Mouse (Mus musculus): ENCODE measurements around the gene Irs1.

The Irs1 gene

DNA sequence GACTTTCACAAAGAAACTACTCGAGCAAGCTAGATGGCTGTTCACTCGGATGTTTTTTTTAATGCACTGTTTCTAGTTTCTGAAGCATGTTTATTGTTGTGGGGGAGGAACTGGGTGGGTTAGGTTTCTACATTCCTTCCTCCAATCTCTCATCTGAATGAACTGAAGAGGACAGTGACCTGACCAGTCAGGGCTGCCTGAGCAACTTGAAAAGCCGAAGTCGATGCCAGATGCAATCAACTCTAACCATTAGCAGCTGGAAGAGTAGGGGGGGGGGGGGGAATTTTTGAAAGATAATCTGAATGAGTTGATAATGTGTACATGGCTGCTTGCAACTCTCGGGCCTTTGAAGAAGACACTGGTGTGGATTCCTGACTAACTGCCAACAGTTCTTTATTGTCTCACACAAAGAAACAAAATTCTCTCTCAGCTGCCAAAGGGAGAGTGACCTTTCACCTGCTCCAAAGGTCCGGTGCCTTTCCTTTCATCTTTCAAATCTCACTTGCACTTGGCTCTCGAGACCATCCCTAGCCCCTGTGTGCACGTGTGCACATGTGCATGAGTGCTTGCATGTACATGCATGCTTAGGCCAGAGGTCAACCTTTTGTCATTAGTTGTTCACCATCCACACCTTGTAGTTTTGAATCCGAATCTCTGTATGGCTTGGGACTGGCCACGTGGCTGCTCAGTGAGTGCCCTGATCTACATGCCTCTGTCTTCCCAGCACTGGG is 43.8 kb downstream of the Irs1 start:
- DNase-seq = no peak

DNA sequence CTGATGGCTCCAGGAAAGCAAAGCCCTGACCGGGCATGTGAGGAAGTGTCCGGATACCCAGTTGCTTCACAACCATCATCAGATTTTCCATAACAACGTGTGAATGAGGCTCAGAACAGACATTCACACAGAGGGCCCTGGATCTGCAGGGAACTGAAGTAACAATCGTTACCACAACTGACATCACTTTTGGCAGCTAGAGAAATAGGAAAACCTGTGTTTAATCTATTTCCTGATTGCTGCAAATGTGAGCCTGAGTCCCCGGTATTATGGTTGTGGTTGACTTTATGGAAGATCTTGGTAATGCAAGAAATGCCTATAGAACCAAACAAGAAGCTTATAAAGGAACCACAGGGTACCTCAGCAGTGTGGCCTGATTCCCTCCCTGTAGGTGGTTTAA is 46.2 kb downstream of the Irs1 start:
- no peak for DNase-seq

DNA sequence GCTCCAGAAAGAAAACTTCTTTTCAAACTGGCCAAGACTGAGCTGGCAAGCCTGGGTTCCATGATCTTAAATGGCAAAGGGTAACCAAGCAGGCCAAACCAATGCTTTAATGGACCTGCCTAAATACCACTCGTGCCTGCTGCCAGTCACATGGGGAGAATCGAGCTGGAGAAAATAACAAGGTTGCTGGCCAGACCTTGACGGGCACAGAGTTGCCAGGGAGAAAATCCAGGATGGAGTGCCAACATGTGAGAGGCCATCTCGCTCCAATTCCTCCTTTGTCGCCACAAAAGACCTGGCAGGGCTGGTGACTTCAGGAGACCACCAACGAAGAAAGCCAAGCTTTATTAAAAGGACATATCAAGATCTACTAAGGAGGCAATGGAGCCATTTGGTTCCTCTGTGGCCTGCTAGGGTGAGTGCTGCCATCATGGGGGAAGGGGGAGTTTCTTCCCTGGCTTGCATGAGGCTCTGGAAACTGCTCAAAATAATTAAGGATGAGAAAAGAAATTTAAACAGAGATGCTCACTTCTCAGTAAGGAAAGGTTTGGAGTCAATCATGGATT is 47.9 kb downstream of the Irs1 start:
- DNase-seq = no peak

DNA sequence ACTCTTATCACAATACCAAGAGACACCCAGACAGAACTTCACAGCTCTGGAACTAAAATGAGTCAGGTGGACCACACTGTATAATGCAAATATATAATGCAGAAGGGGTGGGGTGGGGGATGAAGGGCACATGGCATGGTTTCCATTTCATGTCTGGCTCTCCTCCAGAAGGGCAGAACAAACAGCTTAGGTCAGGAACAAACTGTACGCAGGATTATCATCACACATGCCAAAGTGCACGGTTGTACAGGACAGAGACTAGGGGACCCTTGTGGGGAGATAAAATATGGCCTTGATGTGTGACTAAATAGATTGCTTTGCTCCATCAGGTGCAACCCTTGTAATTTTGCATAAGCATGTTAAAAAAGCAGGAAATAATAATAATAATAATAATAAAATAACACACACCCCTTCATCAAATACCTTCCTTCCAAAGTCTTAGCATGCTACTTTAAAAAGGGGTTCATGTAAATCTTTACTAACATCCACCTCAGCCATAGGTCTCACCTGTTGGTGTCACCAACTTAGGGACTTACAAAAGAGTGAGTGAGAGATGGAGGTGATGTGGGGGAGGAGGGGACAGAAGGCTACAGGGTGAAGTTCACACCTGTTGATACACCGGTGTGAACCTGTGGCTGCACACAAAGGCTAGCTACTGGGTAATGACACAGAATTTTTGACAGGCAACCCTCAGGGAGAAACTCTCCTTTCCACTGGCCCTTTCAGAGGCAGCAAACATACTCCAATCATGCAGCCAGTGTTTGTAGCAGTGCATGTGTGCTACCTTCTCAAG is 51.6 kb downstream of the Irs1 start:
- no peak for DNase-seq

DNA sequence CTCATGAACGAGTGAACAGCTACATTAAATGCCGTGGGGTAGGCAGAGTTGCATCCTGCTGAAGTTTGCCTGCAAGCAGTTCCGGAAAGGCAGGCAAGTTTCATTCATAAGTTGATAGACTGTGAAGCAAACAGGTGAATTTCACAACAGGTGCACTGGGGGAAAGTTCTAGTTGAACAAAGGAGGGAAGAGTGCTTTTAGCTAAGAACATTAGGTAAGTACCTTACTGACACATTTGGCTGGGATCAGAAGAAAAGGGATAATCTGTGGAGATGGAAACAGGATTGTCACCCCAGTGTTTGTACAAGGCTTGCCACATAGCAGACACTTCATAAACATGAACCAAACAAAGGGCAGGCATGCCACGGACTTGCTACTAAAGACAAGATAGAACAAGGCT is 53.0 kb downstream of the Irs1 start:
- DNase-seq = no peak

DNA sequence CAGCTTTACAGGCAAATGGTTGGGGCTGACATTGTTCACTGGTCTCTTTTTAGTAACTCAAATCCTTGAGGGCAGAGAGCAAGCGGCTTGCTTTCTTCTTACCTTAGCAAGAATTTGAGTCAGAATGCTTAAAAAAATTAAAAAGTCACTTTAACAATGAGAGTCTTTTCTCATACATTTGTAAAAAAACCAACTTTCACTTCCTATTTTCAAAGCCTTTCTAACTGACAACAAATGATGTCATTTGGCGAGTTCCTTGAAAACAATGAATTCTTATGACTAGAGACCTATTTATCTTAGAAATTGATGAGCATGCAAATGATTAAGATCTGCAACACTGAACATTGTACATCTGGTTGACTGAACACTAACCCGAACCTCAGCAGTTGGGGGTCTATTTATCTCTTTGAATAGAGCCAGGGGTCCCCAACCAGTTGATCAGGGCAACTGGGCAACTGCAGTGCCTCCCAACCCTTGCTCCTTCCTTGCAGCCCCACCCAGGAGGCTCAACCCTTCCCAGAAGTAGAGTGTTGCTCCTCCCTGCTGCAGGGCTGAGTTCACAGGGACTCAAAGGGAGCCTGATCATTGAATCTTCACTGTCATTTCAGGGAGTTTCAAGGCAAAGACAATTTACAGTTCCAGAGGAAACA is 55.6 kb downstream of the Irs1 start:
- no peak for DNase-seq

DNA sequence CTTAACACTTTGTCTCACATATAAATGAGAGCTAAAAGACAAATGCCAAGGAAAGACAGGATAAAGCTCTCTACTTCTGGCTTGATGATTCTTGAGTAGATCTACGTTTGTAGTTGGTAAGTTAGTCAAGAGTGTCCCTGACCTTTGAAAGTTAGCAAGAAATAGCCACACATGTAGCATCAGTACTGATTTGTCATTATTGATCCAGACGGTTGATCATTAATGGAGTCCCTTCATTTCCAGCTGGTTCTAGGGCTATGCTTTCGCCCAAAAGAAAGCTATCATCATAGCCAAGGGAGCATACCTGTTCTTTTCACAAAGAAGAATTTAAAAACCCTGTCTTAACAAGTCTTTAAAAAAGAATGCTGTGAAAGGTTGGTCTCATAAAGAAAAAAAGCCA is 56.6 kb downstream of the Irs1 start:
- no peak for DNase-seq

DNA sequence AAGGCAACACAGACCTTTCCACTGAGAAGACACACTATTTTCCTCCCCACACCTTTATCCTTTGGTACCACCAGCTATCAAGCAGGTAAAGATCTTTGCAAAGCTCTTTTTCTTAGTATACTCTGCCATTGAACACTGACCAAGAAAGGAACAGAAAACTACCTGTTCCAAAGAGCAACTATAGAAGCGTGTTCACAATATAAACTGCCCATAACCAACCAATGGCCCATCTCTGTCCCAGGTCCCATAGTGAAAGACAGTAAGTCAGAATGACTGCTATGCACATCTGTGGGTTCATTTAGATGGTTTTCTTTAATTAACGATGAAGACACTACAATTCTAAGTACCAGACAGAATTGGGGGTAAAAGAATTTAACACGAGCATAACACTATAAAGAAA is 58.4 kb downstream of the Irs1 start, which contains the start of gene Gm9747:
Gene Gm9747 (plus strand): TSS at position 301 of the 400 bp plus-strand sequence.
- DNase-seq = no peak

DNA sequence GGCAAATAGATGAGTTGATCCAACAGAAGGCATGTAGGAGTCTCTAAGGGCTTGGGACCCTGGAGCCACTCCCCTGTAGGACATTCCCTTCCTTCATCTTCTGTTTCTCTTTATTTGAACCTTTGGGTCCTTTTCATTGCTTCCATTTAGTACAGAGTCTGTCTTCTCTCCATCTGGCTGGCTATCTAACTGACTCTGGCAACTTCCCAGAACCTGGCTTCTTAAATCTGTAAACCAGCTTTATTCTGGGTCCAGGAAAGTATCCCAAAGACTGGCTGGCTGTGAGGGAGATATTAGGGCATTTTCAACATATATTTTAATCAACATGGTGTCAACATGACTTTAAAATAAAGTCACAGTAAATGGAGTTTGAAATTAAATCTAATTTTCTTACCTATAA is 62.4 kb downstream of the Irs1 start:
- DNase-seq = no peak

DNA sequence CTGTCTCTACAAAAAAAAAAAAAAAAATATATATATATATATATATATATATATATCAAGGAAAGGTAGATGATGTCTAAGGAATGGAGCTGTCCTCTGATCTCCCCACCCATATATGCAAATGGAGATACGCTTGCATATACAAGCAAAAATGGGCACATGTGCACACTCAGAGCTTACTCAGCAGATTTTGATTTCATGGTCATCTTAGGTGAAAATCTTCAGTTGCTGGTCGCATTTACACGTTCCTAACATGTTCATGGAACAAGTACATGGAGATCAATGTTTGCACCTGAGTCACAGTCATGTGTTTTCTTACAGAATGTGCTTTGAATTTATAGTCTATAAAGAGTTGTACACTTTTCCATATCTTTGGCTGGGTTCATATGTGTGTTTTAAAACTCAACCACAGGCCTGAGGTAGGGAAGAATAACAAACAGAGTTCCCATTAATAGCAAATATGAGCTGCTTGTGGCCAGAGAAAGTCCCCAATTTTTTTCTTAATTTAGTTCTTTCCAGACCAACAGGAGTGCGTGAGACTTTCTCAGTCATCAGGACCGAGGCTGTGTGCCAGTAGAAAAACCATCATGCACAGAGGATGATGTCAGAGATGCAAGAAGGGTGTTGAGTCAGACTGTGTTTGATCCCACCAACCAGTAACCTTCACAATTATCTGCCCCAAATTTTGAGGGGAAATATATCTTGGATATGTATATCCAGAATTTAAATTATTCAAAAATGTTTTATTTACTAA is 68.0 kb downstream of the Irs1 start:
- no peak for DNase-seq

DNA sequence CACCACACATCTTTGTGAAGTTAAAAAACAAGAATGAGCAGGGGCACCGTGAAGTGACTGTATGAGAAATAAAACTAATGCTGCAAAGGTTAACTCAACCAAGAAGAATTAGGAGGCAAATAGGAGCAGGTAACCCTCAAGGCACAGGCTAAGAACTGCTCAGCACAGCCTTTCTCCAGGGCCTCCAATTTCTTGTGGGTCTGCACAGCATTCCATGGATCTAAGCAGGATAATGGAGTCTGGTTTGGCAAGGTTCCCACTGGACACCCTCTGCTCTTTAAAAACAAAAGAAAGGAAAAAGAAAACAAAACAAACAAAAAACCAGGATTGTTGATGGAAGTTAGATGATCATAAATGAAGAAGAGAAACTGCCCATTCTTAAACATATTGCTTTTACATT is 69.8 kb downstream of the Irs1 start:
- no peak for DNase-seq

DNA sequence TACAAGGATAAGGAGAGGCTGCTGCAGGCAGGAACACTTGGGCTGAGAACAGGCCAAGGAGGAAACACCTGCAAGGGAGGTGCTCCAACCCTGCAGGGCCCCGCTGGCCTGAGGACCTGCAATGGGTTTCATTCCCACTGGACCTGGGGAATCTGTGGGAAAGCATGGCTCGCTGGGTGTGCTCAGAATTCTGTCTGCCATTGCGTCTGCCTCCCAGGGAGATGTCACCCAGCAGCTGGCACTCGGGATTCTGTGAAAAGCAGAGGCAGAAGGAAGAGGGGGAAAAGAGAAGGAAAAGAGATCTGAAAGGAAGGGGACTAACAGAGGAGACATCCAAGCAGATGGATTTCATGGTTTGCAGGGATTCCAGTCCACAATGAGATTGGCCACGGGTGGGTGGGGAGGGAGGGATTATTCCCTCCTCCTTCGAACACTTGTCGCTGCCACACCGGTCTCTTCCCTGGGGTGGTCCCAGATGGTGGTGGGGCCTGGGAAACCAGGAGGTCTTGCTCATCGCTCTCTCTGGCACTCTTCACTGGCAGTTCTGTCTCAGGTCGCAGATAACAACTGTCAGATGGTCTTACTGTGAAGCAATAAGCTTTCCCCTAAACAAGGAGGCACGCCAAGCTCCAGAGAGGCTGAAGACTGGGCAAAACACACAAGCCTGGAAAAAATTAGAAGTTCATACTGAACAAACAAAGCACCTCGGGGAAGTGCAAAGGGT is 70.4 kb downstream of the Irs1 start:
- DNase-seq = no peak

DNA sequence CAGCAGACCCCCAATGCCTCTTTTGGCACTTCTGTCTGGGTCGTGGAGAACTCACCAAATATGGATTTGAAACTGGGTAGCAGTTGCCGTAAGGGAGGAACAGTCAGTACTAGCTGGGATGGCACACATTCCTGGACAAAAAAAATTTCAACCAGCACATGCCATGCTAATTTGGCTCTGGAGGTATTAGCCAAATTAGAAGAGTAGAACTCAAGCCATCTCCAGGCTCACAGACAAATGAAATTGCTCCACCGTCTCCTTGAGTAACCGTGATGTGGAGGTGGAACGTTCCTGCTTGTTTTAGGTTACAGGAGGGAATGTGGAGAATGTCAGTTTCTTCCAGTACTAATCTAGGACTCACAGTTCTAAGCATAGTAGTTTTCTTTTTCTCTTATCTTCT is 83.7 kb downstream of the Irs1 start:
- no peak for DNase-seq

DNA sequence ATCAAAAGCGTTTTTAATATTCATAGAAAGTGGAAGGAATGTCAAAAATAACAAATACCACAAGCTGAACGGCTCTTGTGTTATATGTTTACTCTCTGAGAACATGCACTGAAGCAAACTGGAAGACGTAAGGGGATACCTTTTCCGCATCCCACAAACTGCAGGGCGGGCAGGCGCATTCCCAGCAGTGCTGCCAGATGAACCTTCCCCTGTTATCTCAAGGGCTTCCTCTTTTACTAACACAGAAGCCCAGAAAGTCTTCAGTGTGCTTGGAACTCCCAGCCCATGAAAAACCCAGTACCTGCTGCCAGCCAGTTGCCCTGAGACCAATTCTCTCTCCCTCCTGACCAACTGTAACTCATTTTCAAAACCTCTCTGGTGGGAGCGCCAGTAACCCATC is 90.6 kb downstream of the Irs1 start:
- no peak for DNase-seq

DNA sequence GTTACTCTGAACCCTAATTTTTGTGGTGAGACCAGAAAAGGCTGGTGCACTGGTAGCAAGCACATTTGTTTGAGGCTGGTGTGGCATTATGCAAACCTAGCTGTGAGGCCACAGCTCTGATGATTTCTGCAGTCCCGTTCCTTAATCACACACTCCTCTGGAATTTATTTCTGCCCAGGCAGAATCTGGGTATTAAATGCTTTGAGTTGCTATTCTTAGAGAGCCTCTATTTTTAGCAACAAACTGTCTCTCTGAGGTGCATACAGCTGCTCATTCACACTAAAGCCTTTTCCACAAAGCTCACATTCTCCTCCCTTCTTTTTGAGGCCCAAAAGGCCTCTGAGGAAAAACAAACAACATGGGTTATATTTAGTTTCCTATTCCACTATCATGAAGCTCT is 91.3 kb downstream of the Irs1 start:
- no peak for DNase-seq

DNA sequence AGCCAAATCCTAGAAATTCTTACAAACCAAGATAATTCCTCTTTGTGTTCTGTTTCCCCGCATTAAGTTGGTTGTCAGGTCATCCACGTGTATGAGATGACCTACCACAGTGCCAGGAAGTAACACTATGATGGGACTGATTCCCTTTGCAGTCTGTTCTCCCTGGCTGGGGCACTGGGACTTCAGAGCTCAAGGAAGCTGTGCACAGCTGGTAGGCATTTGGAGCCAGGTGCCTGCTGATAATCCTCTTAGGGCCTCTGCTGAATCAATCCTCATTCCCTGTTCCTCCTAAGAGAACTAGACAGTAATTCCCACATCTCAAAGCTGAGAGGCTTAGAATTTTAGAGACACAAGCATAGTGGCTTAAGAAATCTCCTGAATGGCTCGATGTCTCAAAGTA is 99.6 kb downstream of the Irs1 start:
- DNase-seq = no peak

DNA sequence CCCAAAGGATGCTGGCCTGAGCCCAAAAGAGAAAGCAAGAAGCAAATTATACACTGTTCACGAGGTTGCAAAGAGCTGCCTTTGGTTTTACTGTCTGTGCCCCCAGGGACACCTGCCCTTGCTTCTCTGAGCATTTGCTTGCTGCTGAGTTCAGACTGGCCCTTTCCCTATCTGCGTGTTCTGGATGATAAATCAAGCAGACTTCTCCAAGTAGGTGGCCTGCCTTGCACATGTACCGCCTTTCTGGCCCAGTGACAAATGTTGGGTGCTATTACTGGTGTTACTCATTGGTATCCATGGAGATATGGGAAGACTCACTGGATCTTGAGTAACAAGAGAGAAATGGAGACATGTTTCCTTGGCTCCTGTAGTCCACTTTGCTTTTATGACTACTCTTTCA is 101.7 kb downstream of the Irs1 start:
- DNase-seq = no peak

DNA sequence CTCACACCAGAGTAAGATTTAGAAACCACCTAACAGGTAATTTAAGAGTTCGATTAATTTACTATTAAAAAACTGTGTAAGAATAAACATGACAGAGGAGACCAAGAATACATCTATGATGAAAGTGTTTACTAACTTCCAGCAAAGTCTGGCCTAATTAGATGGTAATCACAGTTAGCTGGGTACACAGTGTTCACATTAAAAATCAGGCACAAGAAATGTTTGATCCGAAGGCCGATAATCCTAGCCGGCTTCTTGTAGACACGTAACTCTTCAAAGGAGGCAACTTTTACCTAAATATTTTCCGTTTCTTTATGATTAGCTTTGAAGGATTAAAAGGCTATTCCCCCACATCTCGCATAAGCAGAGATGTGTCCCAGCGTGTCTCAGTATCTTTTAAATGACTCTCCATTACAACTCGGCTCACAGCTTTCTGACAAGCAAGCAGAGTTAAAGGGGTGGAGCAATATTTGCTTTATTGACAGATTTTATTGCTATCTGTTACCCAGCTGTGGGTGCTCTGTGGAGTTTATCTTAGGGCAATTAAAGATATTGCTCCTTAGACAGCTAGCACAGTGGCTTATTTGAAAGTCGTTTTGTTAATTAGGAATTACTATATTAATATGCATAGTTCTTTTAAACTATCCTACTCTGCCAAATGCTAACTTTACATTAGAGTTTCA is 102.5 kb downstream of the Irs1 start:
- DNase-seq = no peak

DNA sequence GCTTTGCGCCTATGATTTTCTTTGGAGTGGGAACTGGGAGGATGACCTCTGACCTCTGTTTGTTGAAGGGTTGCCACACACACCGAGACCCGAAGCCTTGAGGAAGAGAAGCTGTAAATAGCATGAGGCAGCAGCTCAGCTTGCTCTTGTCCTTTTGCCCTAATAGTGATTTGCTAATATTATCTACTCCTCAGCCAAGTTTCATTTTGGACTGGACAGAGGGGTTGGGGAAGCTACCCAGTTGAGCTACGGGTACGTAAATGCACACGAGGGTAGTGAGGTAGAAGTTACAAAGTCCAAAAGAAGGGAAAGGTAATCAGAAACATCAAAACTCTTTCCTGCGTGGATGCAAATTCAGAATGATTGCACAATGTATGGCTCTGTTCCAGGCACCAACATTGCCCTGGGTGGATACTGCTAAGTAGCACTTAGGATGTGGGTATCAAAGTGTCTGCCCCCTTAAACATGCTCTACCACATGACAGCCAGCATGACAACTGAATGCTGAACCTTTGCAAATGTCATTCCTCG is 107.2 kb downstream of the Irs1 start:
- DNase-seq = no peak
